Mouse (Mus musculus) CH12.LX (cell line): ENCODE data around the gene Wnt9a. TPM values are rescaled to one million over a fixed set of nuclear protein-coding genes. Genes with fewer than 3 reads are reported as not detected.
A peak's percentile ranks its signal among the peaks of the same experiment; 100 is the strongest.

Source experiments
- DNase-seq: peaks from one replicate; pipeline ENCODE4 v3.0.0-alpha.2; 2013; ENCODE audit errors: extremely low read depth
- H3K27ac ChIP-seq: 2 replicates; pipeline ENCODE4 v1.5.1; 2012; ENCODE audit warnings: low read depth, mild to moderate bottlenecking, control low read depth, moderate library complexity; ENCODE audit not compliant: insufficient read depth
- H3K27me3 ChIP-seq: replicated peaks from 2 replicates; pipeline ENCODE3; 2012; ENCODE audit warnings: inconsistent platforms
- H3K36me3 ChIP-seq, 2 experiments: replicated peaks in 1 of 2; 2 replicates each; pipeline versions ENCODE3 to v1.6.1; 2012; ENCODE audit warnings: inconsistent platforms in 1 of 2, low read length in 1 of 2, mild to moderate bottlenecking in 1 of 2, mixed read lengths in 1 of 2, moderate library complexity in 1 of 2; ENCODE audit not compliant: control insufficient read depth in 1 of 2, insufficient read depth in 1 of 2
- H3K4me1 ChIP-seq, 2 experiments: 2 replicates each; pipeline ENCODE4 v1.6.1; 2012; ENCODE audit warnings: inconsistent platforms in 1 of 2, moderate library complexity in 1 of 2; ENCODE audit not compliant: insufficient read depth in 2 of 2, control insufficient read depth in 1 of 2
- H3K4me2 ChIP-seq: 2 replicates; pipeline ENCODE4 v1.6.1; 2012; ENCODE audit warnings: low read depth, mild to moderate bottlenecking, control low read depth; ENCODE audit not compliant: poor library complexity, insufficient read depth, severe bottlenecking
- H3K4me3 ChIP-seq, 3 experiments: fragments of 150-350 bp in 1 of 3; sonication (generic) in 1 of 3; replicated peaks in 1 of 3; 2 replicates each; pipeline versions ENCODE3 to v1.5.1; 2011 to 2012; ENCODE audit warnings: low read depth in 2 of 3, low read length in 2 of 3, mild to moderate bottlenecking in 2 of 3, moderate library complexity in 2 of 3, control low read depth in 1 of 3, improper control_type of control experiment in 1 of 3, inconsistent platforms in 1 of 3, mixed read lengths in 1 of 3; ENCODE audit not compliant: poor library complexity in 1 of 3
- H3K79me2 ChIP-seq: replicated peaks from 2 replicates; pipeline ENCODE4 v1.6.1; 2012; ENCODE audit warnings: mild to moderate bottlenecking, moderate library complexity; ENCODE audit not compliant: control insufficient read depth, poor library complexity, insufficient read depth, severe bottlenecking; ENCODE audit errors: extremely low read depth
- H3K9ac ChIP-seq: 2 replicates; pipeline ENCODE4 v1.6.1; 2012; ENCODE audit warnings: low read depth, mild to moderate bottlenecking, control low read depth, moderate library complexity; ENCODE audit not compliant: insufficient read depth
- H3K9me3 ChIP-seq: replicated peaks from 2 replicates; pipeline ENCODE3; 2012; ENCODE audit warnings: low read length, inconsistent platforms, mixed read lengths
- BHLHE40 ChIP-seq: IDR thresholded peaks from 2 replicates; pipeline ENCODE4 v1.6.1; 2011; ENCODE audit warnings: mild to moderate bottlenecking, low read depth, low read length, improper control_type of control experiment
- CHD2 ChIP-seq: IDR thresholded peaks from 2 replicates; pipeline ENCODE4 v1.6.1; 2011; ENCODE audit warnings: low read length, improper control_type of control experiment
- CTCF ChIP-seq, 2 experiments: IDR thresholded peaks in 1 of 2; conservative IDR thresholded peaks in 1 of 2; 2 replicates each; pipeline ENCODE4 v1.5.1; 2011 to 2012; ENCODE audit warnings: low read depth in 2 of 2, low read length in 2 of 2, improper control_type of control experiment in 1 of 2, inconsistent platforms in 1 of 2, mild to moderate bottlenecking in 1 of 2, moderate library complexity in 1 of 2
- E2F4 ChIP-seq: IDR thresholded peaks from 2 replicates; pipeline ENCODE4 v1.6.1; 2011; ENCODE audit warnings: low read depth, low read length, improper control_type of control experiment; ENCODE audit not compliant: insufficient replicate concordance
- EP300 ChIP-seq: IDR thresholded peaks from 2 replicates; pipeline ENCODE4 v1.6.1; 2011; ENCODE audit warnings: low read length, improper control_type of control experiment
- ETS1 ChIP-seq: conservative IDR thresholded peaks from 2 replicates; pipeline ENCODE4 v1.6.1; 2012; ENCODE audit warnings: low read depth, mild to moderate bottlenecking, inconsistent platforms, low read length, improper control_type of control experiment, moderate library complexity
- JUN ChIP-seq: IDR thresholded peaks from 2 replicates; pipeline ENCODE4 v1.6.1; 2011; ENCODE audit warnings: low read depth, mild to moderate bottlenecking, low read length, improper control_type of control experiment, moderate library complexity; ENCODE audit not compliant: insufficient read depth
- JUND ChIP-seq: conservative IDR thresholded peaks from 2 replicates; pipeline ENCODE4 v1.6.1; 2011; ENCODE audit warnings: low read depth, low read length, improper control_type of control experiment
- MAFK ChIP-seq: IDR thresholded peaks from 2 replicates; pipeline ENCODE4 v1.6.1; 2011; ENCODE audit warnings: low read length, improper control_type of control experiment; ENCODE audit not compliant: insufficient replicate concordance
- MEF2A ChIP-seq: IDR thresholded peaks from 2 replicates; pipeline ENCODE4 v1.6.1; 2014; ENCODE audit warnings: low read depth, mild to moderate bottlenecking, inconsistent platforms, low read length, improper control_type of control experiment, borderline replicate concordance
- MYC ChIP-seq: IDR thresholded peaks from 2 replicates; pipeline ENCODE4 v1.6.1; 2011; ENCODE audit warnings: low read depth, mild to moderate bottlenecking, improper control_type of control experiment, low read length
- NRF1 ChIP-seq: IDR thresholded peaks from 2 replicates; pipeline ENCODE4 v1.6.1; 2014; ENCODE audit warnings: low read depth, mild to moderate bottlenecking, inconsistent platforms, low read length, improper control_type of control experiment, moderate library complexity
- POLR2A ChIP-seq: IDR thresholded peaks from 2 replicates; pipeline ENCODE4 v1.6.1; 2011; ENCODE audit warnings: low read depth, mild to moderate bottlenecking, improper control_type of control experiment, low read length
- POLR2AphosphoS2 ChIP-seq: IDR thresholded peaks from 2 replicates; pipeline ENCODE4 v1.6.1; 2011; ENCODE audit warnings: low read depth, low read length, improper control_type of control experiment
- RAD21 ChIP-seq: IDR thresholded peaks from 2 replicates; pipeline ENCODE4 v1.6.1; 2011; ENCODE audit warnings: low read depth, mild to moderate bottlenecking, low read length, improper control_type of control experiment, moderate library complexity
- SMC3 ChIP-seq: IDR thresholded peaks from 2 replicates; pipeline ENCODE4 v1.6.1; 2011; ENCODE audit warnings: low read depth, low read length, improper control_type of control experiment
- TCF12 ChIP-seq: IDR thresholded peaks from 2 replicates; pipeline ENCODE4 v1.6.1; 2014; ENCODE audit warnings: low read depth, mild to moderate bottlenecking, inconsistent platforms, low read length, improper control_type of control experiment
- UBTF ChIP-seq: IDR thresholded peaks from 2 replicates; pipeline ENCODE4 v1.6.1; 2012; ENCODE audit warnings: low read depth, mild to moderate bottlenecking, inconsistent platforms, low read length, improper control_type of control experiment, moderate library complexity
- USF2 ChIP-seq: conservative IDR thresholded peaks from 2 replicates; pipeline ENCODE4 v1.6.1; 2011; ENCODE audit warnings: low read depth, low read length, improper control_type of control experiment
- ZC3H11A ChIP-seq: IDR thresholded peaks from 2 replicates; pipeline ENCODE4 v1.6.1; 2012; ENCODE audit warnings: low read depth, mild to moderate bottlenecking, inconsistent platforms, low read length, improper control_type of control experiment
- ZKSCAN1 ChIP-seq: IDR thresholded peaks from 2 replicates; pipeline ENCODE4 v1.6.1; 2012; ENCODE audit warnings: low read depth, inconsistent platforms, low read length, improper control_type of control experiment, borderline replicate concordance
- ZNF384 ChIP-seq: IDR thresholded peaks from 2 replicates; pipeline ENCODE4 v1.6.1; 2012; ENCODE audit warnings: low read depth, low read length, improper control_type of control experiment, inconsistent platforms
- dilution Hi-C: fragments of 300-500 bp; cut with MboI; formaldehyde crosslinking; loops from 2 replicates; pipeline ENCODE4 v1.14.3; 2020; ENCODE audit warnings: low sequenced_read_pairs; ENCODE audit not compliant: extremely low pct_unique_long_range_greater_than_20kb, extremely low pct_ligation_motif_present
- in situ Hi-C: fragments of 300-500 bp; cut with MboI; formaldehyde crosslinking; loops from 3 replicates; pipeline ENCODE4 v1.14.3; 2019; ENCODE audit warnings: low sequenced_read_pairs, low pct_ligation_motif_present, low pct_unique_long_range_greater_than_20kb, mixed read lengths
- polyA plus RNA-seq: library from polyadenylated mRNA; unstranded; fragments of >175 nt; gene quantifications from 2 replicates; pipeline ENCODE4 v1.2.1, GENCODE M21; 2012; ENCODE audit warnings: low read depth; ENCODE audit not compliant: insufficient read length
- total RNA-seq, 2 experiments: library from RNA; depleted of rRNA; stranded (reverse); fragments of 300-350 nt in 1 of 2; fragments of >200 nt in 1 of 2; gene quantifications; 2 replicates each; pipeline ENCODE4 v1.2.3; 2012 to 2014

Gene Wnt9a
- total and polyA plus RNA-seq, 3 experiments, result not detected

GRCm38 (mm10) chr11:59302700-59303569, 3.8 kb upstream of the Wnt9a start:
- H3K9ac ChIP-seq, result no peak overlapping the region
- TF ChIP-seq E2F4 (no peak), MYC (no peak), JUND (no peak), NRF1 (peak; percentile 77), CTCF (conservative IDR thresholded peaks at IDR 0.05 in 1 of 2, IDR thresholded peaks at IDR 0.05 in 1 of 2; ENCODE audit: low read depth in 2 of 2, low read length in 2 of 2) (peak; percentile 33 to 91; a peak in 3 of 4 replicates), RAD21 (peak; percentile 81), BHLHE40 (peak; percentile 35; the same call in 1 of the 2 replicates), ZC3H11A (peak; percentile 40; the same call in 1 of the 2 replicates), SMC3 (peak; percentile 89)
- H3K27me3 ChIP-seq, result peaks cover 85% of the 10 kb centered on the region

DNA sequence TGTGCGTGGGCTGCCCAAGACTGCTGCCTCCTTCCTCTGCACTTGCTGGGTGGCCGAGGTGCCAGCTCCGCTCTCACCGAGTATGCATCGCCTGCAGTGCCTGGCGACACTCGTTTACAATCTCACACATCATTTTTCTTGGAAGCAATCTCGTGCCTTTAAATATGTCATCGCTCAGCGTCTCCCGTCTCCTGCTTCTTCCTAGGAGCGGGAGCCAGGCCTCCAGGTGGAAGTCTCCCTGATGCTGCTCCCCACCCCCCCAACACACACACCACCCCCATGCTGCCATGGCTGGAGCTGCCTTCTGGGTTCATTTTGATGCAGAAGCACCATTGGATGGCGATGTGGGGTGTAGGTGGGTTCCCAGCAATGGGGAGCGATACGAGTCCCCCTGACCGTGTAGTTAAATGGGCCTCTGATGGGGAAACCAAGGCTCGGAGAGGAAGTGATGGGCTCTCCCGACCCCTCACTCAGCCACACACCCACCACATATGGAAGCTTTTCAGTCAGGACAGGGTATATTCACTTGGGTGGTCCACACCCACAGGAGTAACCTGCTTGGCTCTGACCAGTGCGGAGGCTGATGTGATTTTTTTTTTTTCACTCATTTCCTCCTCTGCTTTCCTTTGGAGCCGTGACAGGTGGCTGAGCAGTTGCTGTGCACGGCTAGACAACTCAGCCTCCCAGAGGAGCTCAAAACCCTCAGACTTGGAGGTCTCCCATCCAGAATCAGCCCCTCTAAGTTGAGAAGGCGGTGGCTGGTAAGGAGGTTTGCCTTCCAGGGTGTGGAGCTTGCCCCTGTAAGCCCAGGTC, 1.5 kb upstream of the Wnt9a start:
- DNase-seq, result no peak
- H3K27me3 ChIP-seq, result peaks cover 86% of the 10 kb centered on the region
- H3K36me3 ChIP-seq, result no peaks in the 10 kb centered on the region
- no peak overlapping the region for H3K27ac ChIP-seq
- no peaks in the 10 kb centered on the region for H3K79me2 ChIP-seq
- H3K4me1 ChIP-seq, result peaks cover 0 to 2% of the 10 kb centered on the region in 2 experiments; a peak in 1 of 4 replicates
- H3K4me3 ChIP-seq, result no peak overlapping the region
- dilution Hi-C loops (no loop called here), in situ Hi-C loops (no loop called here)
- peaks cover 13% of the 10 kb centered on the region for H3K9me3 ChIP-seq
- no peak for TF ChIP-seq POLR2AphosphoS2
- no peak for TF ChIP-seq MEF2A
- TF ChIP-seq CTCF (conservative IDR thresholded peaks at IDR 0.05 in 1 of 2, IDR thresholded peaks at IDR 0.05 in 1 of 2; ENCODE audit: low read depth in 2 of 2, low read length in 2 of 2), result no peak
- no peak for TF ChIP-seq ZKSCAN1
- TF ChIP-seq RAD21, result no peak
- TF ChIP-seq USF2, result no peak
- TF ChIP-seq CHD2, result no peak
- no peak for TF ChIP-seq ZNF384
- no peak for TF ChIP-seq NRF1
- TF ChIP-seq EP300, result no peak
- no peak for TF ChIP-seq MYC
- TF ChIP-seq TCF12, result no peak
- TF ChIP-seq E2F4, result no peak
- no peak for TF ChIP-seq JUN
- TF ChIP-seq BHLHE40, result no peak
- no peak for TF ChIP-seq UBTF
- no peak for TF ChIP-seq MAFK
- no peak for TF ChIP-seq ETS1
- TF ChIP-seq SMC3, result no peak
- no peak for TF ChIP-seq POLR2A
- no peak overlapping the region for H3K4me2 ChIP-seq
- no peak overlapping the region for H3K9ac ChIP-seq

More at GRCm38 (mm10) chr11:59302700-59303569, 3.8 kb upstream of the Wnt9a start:
- Histone ChIP-seq H3K4me1 (no peaks in the 10 kb centered on the region), H3K4me3 (no peak overlapping the region), H3K79me2 (no peaks in the 10 kb centered on the region), H3K9me3 (peaks cover 11% of the 10 kb centered on the region), H3K27ac (no peak overlapping the region), H3K4me2 (no peak overlapping the region), H3K36me3 (no peaks in the 10 kb centered on the region)
- peak; percentile 84 for DNase-seq
- dilution Hi-C loops, result no loop called here
- in situ Hi-C loops, result no loop called here
